Mouse (Mus musculus): ENCODE results near the gene Clba1. TPM values are rescaled to one million over a fixed set of nuclear protein-coding genes. Genes with fewer than 3 reads are reported as not detected.

Clba1 gene
- total RNA-seq (2021), result 1 to 10 TPM; 8.2 to 10.0 TPM
- long read RNA-seq, experiment 1, transcript Clba1-201 (5 exons, 1,960 nt), result major isoform, 15 of 15 reads
- long read RNA-seq, experiment 1, partial matches to known transcripts, result 0 of 15 reads
- long read RNA-seq, experiment 1, other reads (novel, unspliced or antisense), result 0 of 15 reads
- long read RNA-seq, experiment 2, transcript Clba1-201 (5 exons, 1,960 nt), result major isoform, 27 of 28 reads
- long read RNA-seq, experiment 2, partial matches to known transcripts, result 1 of 28 reads
- long read RNA-seq, experiment 2, other reads (novel, unspliced or antisense), result 0 of 28 reads

- DNase-seq (ENCODE audit: low spot score in 2 of 2), result peak; percentile 70 to 75
These were observed at the start of gene Clba1 for GRCm38 (mm10) chr12:112808587-112809364. Gene Clba1 (plus strand): TSS chr12:112808937.

- no peak for DNase-seq (ENCODE audit: low spot score in 2 of 2)
These were observed 49.3 kb upstream of the Clba1 start for GRCm38 (mm10) chr12:112759471-112759870.

GRCm38 (mm10) chr12:112760154-112760926, 48.4 kb upstream of the Clba1 start, which contains the start of gene Pld4:
Gene Pld4 (plus strand): TSS chr12:112760655.
- DNase-seq (ENCODE audit: low spot score in 2 of 2), result no peak

DNA sequence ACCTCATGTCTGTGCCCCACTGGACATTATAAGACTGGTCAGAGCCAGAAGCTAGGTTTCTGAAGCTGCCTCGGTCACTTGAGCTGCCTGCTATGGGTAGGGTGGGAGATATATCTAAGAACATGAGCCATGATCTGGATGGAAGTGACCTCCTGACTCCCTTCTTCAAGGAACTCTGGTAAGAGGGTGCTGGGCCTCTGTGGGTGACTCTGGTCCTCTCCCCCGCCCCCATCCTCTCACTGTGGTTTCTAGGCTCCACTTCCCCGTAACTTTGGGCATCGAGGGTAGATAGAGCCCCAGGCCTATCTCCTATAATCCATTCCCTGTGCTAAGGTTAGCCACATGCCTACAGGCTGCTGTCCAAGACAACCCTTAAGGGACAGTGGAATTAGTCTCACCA, 47.3 kb upstream of the Clba1 start:
- DNase-seq (ENCODE audit: low spot score in 2 of 2), result no peak

DNA sequence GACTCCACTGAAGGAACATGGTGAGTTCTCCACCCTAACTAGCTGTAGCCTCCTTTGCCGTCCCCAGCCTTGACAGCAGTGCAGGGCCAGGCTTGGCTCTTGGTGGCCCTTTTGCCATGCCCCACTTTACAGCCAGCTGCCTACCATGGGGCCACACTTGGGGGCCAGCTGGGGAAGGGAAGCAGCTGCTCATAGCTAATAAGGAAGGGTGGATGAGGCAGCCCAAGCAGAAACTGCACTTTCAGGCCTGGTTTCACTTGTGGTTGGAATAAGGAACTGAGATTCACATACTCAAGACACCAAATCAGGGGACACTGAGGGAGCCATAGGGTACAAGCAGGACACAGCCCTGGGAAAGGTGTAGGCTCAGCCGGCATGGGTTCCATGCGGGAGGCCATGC, 46.7 kb upstream of the Clba1 start:
- DNase-seq (ENCODE audit: low spot score in 2 of 2), result no peak

DNA sequence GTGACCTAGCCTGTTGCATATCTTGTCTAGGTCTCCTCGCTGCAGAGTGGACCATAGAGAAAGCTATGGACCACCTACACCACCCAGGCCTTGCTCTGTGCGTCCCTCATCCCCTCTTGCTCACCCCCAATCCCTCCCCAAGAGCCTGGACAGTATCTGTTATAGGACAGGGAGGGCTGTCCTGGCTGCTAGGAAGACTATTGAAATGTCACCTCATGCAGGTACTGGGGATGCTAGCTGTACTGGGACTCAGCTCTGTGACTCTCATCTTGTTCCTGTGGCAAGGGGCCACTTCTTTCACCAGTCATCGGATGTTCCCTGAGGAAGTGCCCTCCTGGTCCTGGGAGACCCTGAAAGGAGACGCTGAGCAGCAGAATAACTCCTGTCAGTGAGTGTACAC, 45.6 kb upstream of the Clba1 start:
- no peak for DNase-seq (ENCODE audit: low spot score in 2 of 2)

GRCm38 (mm10) chr12:112764141-112764540, 44.6 kb upstream of the Clba1 start:
- no peak for DNase-seq (ENCODE audit: low spot score in 2 of 2)

GRCm38 (mm10) chr12:112764991-112765390, 43.7 kb upstream of the Clba1 start:
- no peak for DNase-seq (ENCODE audit: low spot score in 2 of 2)

- no peak for DNase-seq (ENCODE audit: low spot score in 2 of 2)
These were observed 42.2 kb upstream of the Clba1 start for GRCm38 (mm10) chr12:112766586-112766985.

DNA sequence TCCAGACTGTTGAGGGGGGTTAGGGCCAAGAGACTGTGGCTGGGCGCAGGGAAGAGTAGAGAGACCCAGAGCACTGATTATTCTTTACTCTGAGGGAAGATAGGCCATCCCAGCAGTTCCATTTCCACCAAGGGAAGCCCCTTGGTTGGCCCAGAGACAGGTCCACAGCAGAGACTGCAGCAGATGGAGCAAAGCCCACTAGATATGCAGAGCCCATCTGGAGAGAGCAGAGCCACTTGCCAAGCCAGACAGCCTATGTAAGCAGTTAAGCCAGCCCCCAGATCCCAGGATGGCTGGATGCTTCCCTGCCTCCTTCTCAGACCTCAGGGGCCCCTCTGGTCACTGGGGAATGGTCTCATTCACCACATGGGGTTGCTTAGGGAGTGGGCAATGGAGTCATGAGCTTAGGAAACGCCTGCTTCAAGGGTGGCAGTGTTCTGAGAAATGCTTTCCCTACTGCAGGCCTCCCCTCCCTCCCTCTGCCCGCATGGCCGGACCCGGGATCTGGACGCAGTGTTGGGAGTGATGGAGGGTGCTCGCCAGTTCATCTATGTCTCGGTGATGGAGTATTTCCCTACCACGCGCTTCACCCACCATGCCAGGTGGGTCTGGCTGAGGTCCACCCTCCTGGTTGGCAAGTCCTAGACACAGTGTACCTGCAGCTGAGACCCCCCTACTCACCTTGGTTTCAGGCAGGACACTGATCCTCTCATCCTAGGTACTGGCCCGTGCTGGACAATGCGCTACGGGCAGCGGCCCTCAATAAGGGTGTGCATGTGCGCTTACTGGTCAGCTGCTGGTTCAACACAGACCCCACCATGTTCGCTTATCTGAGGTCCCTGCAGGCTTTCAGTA, 41.5 kb upstream of the Clba1 start:
- DNase-seq (ENCODE audit: low spot score in 2 of 2), result no peak

DNA sequence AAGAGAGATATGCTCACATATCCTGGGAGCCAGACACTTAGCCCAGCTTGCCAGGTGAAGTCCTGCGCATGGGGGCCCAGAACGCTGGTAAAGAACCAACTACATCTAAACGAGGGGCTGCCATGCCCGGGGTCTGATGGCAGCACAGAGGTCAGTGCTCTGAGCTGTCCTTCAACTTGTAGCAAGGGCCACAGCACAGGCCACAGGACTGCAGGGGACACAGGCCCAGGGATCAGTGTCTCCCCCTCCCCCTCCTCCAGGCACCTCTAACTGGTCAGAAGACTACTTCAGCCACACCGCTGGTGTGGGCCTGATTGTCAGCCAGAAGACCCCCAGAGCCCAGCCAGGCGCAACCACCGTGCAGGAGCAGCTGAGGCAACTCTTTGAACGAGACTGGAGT, 40.6 kb upstream of the Clba1 start:
- DNase-seq (ENCODE audit: low spot score in 2 of 2), result no peak

DNA sequence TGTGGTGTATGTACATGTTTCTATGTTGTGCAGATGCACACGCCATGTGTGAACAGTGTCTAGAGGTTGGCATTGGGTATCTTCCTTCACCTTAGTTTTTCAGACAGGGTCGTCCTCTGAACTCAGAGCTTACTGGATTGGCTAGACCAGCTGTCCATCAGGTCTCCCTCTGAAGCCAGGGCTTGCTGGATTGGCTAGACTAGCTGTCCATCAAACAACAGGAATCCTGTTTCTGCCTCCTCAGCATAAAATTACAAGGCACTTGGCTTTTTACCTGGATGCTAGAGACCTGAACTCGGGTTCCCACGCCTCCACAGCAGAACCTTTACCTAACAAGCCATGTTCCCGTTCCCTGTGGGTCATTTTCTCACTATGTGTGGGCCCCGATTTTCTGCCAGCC, 39.7 kb upstream of the Clba1 start:
- DNase-seq (ENCODE audit: low spot score in 2 of 2), result no peak

DNA sequence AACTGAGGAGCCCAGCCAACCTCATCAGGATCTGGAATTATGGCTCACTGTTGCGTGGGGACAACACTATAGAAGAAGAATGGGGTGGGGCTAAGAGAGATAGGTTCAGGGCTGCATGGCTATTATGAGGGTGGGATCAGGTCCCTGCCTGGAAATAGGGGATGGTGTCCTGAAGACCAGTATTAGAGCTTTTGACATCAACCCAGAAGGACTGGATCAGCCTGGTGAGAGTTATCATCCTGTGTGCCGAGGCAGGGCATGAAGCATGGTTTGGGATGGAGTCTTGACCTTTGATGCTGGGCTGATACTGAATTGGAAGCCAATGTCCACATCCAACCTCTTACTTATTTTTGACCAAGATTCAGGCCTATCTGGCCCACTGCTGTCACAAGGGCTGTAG, 39.0 kb upstream of the Clba1 start:
- DNase-seq (ENCODE audit: low spot score in 2 of 2), result no peak

DNA sequence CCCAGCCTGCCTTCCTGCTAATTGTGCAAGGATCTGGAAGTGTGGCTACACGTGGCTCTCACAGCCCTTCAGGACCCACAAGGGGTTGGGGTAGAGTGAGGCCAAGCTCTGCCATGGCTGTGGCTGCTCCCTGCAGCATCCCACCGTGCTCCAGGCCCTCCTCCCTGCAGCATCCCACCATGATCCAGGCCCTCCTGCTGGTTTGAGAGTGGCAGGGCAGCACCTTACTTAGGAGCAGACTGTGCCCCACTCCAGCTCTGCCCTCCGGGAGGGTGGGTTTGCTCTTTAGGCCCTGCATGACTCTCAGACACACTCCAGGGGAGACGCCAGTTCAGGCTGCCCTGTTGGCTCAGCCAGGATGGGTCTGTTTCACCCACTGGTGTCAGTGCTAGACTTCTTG, 38.3 kb upstream of the Clba1 start:
- DNase-seq (ENCODE audit: low spot score in 2 of 2), result no peak

- no peak for DNase-seq (ENCODE audit: low spot score in 2 of 2)
These were observed 36.4 kb upstream of the Clba1 start for GRCm38 (mm10) chr12:112772306-112772705.

- no peak for DNase-seq (ENCODE audit: low spot score in 2 of 2)
These were observed 35.4 kb upstream of the Clba1 start for GRCm38 (mm10) chr12:112773366-112773765.

- DNase-seq (ENCODE audit: low spot score in 2 of 2), result no peak
These were observed 34.7 kb upstream of the Clba1 start for GRCm38 (mm10) chr12:112774026-112774425.

DNA sequence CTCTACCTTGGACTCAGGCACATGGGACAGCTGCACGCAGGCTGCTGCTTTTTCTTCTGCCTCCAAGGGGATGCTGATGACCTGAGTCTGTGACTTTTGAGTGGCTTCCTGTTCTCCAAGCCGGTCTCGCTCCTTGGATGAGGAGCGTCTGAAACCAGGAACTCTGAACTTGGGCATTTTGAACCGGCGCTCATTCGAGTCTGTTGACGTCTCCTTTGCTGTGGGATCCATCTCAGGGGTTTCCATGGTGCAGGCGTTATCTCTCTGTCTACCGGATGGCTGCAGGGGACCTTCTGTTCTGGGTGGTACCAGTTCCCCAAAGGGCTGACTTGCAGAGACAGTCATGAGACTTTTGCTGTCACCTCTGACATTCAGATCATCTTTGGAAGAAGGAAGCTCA, 34.3 kb upstream of the Clba1 start:
- no peak for DNase-seq (ENCODE audit: low spot score in 2 of 2)

DNA sequence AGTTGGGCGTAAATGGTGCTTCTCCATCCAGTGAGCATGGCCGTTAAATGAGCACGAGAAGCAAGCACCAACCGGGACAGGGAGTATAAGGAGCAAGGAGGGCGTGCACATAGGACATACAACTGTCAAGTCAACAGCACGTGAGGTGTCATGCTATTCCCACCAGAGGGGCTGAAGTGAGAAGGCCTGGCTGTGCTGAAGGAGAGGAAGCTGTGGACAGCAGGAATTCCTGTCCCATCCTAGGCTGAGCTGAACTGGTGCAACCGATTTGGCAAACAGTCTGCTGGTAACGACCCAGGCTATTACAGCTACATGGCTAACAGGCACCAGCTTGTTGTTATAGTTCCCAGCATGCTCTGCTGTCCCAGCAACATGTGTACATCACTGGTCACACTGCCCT, 17.7 kb upstream of the Clba1 start:
- DNase-seq (ENCODE audit: low spot score in 2 of 2), result no peak

DNA sequence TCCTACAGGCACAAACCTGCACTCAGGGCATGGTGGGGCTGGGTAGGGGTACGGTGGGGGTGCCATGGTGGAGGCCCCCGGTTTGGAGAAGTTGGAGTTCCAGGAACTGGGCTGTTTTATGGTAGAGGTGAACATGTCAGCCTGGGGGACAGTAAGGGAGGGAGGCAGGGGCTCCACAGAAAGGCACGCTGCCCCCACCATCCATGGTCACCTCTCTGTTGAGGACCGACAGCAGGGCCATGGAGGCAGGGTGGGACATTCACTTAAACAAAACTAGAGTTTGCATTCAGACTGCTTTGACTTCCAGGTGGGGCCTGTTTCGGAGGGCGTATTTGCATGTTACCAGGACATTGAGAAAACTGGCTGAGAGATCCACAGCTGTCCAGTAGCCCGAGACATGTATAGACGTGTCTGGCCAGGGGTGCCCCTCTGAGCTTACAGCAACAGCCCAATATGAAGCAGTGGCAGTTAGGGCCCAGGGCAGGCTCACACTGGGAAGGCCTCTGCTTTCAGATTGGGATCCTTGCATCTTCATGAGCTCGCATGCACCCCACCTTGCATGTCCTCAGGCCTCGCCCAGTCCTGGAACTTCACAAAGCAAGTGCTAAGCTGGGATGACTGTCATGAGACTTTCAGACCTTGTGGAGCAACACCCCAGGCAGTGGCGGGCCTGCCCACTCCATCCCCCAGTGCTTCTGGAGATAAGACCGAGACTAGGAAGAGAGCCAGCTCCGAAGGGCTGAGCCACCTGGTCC, 15.0 kb upstream of the Clba1 start:
- DNase-seq (ENCODE audit: low spot score in 2 of 2), result no peak
